Mouse (Mus musculus) ES-Bruce4 (cell line): ENCODE results near the gene Wars.

Experiments used
- CTCF ChIP-seq: IDR thresholded peaks from one replicate; pipeline ENCODE4 v1.8.1; 2011; ENCODE audit warnings: low read depth, low read length
- EP300 ChIP-seq: IDR thresholded peaks from 2 replicates; pipeline ENCODE4 v1.6.1; 2011; ENCODE audit warnings: low read depth, low read length; ENCODE audit not compliant: insufficient read depth
- POLR2A ChIP-seq: IDR thresholded peaks from one replicate; pipeline ENCODE4 v1.8.1; 2011; ENCODE audit warnings: low read length; ENCODE audit not compliant: insufficient read depth

DNA sequence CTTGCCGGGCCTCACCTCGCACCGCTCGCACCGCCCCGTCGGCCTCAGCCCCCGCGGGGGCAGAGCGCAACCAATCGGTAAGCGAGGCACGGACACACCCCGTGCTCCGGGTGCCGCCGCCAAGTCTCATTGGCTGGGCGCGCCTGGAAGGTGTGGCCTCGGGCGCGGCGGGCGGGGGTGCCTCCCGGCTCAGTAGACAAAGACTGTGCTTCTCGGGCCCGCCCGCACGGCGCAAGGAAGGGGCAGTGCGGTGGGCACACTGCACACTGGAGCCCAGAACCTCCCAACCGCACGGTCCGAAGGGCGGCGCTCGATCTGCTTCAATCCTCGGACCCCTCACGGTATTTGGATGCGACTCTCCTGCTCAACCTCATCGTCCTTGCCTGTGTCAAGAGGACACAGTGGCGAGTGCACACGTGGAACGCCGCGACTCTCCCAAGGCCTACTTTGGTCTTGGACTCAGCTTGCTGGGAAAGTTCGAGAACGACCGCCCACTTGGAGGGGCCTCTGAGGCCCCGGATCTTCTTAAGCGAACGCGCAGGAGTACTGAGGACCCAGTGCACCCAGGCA is 58.0 kb downstream of the Wars start, which contains the start of the genes Slc25a29 and Slc25a47:
- no peak for TF ChIP-seq CTCF
- no peak for TF ChIP-seq POLR2A
- 0 out of 2 replicates have a peak, but pooled peaks have one; percentile 12 for TF ChIP-seq EP300
